Mouse (Mus musculus) gastrocnemius, adult 18-20 months (tissue): ENCODE results near the gene Gkn2. TPM values are rescaled to one million over a fixed set of nuclear protein-coding genes. Genes with fewer than 3 reads are reported as not detected.

Source experiments
- DNase-seq: peaks from one replicate; pipeline ENCODE4 v3.0.0; 2021; ENCODE audit warnings: low spot score
- total RNA-seq, 2 experiments: library from RNA; stranded (reverse); gene quantifications; 2 replicates each; pipeline ENCODE4 v1.2.3; 2021

Gene Gkn2
- total RNA-seq, 2 experiments from 2014 or later = not detected

- no peak for DNase-seq
Measured at GRCm38 (mm10) chr6:87399886-87400566, 26.9 kb downstream of the Gkn2 start.

- no peak for DNase-seq
Measured at GRCm38 (mm10) chr6:87401456-87401855, 28.3 kb downstream of the Gkn2 start.

- no peak for DNase-seq
Measured at GRCm38 (mm10) chr6:87412011-87412410, 38.9 kb downstream of the Gkn2 start.

GRCm38 (mm10) chr6:87422304-87422703 lies 49.1 kb downstream of the Gkn2 start:
- no peak for DNase-seq

GRCm38 (mm10) chr6:87424037-87424816 lies 51.1 kb downstream of the Gkn2 start:
- no peak for DNase-seq

- DNase-seq = no peak
Measured at GRCm38 (mm10) chr6:87426954-87427353, 53.8 kb downstream of the Gkn2 start.

GRCm38 (mm10) chr6:87427616-87428015 lies 54.5 kb downstream of the Gkn2 start:
- DNase-seq = no peak

- no peak for DNase-seq
Measured at GRCm38 (mm10) chr6:87428487-87429044, 55.4 kb downstream of the Gkn2 start, which contains the start of gene Bmp10. Gene Bmp10 (plus strand): TSS chr6:87428994.

Other genes starting within 250 kb of the Gkn2 start
- gene Antxr1, start 37.5 kb upstream of the Gkn2 start, total RNA-seq = 1 to 10 TPM; 5.7 to 7.3 TPM
- gene Gkn1, start 22.4 kb upstream of the Gkn2 start, total RNA-seq = not detected
- 1 to 10 TPM; 1.3 to 1.7 TPM for gene Gkn3, start 15.6 kb downstream of the Gkn2 start, total RNA-seq
- gene Bmp10, start 55.6 kb downstream of the Gkn2 start, total RNA-seq = not detected
- gene Arhgap25, start 159.9 kb downstream of the Gkn2 start, total RNA-seq = under 1 TPM; 0.57 to 0.87 TPM
- 1 to 10 TPM in 1 of 2 experiments, under 1 TPM in 1; 0.98 to 1.5 TPM for gene Prokr1, start 217.4 kb downstream of the Gkn2 start, total RNA-seq